12 mouse cellular contexts compared by ENCODE assay signal in genomic region chr4:125992906-125993305, GRCm38 (mm10). TPM values are rescaled to one million over a fixed set of nuclear protein-coding genes. Genes with fewer than 3 reads are reported as not detected.
"Had no signal": no experiment of that assay in that cellular context is flagged by ENCODE, and none has a peak within 500 bp of the region (broad histone marks: within the 10 kb centered on the region; RNA-seq: fewer than 3 reads in every experiment).

No protein-coding gene starts in this region.

- DNase-seq: kidney, postnatal 10 days; kidney, postnatal 36 days; layer of hippocampus, postnatal 36 days; left cerebral cortex, postnatal 4 days; liver, postnatal 0 days; lung, embryonic 14.5 days; lung, postnatal 36 days; retina, postnatal 1 day; right cerebral cortex, postnatal 25 days; spleen, adult 18-20 months; thymus, postnatal 36 days had no signal

RNA-seq across cellular contexts. Expression of gene Csf3r, which starts 31.4 kb away (rescaled TPM):
- polyA plus RNA-seq: myocyte had no signal
